Mouse (Mus musculus) layer of hippocampus, adult 9-11 months (tissue): ENCODE measurements around the gene Haus6.
"Not testable (repeated sequence)": the region's sequence is repeated elsewhere in the genome, so short reads cannot be mapped to it uniquely, and the experiment has no call there.

Source experiments
- DNase-seq: peaks from one replicate; pipeline ENCODE4 v3.0.0; 2022

Gene Haus6

DNA sequence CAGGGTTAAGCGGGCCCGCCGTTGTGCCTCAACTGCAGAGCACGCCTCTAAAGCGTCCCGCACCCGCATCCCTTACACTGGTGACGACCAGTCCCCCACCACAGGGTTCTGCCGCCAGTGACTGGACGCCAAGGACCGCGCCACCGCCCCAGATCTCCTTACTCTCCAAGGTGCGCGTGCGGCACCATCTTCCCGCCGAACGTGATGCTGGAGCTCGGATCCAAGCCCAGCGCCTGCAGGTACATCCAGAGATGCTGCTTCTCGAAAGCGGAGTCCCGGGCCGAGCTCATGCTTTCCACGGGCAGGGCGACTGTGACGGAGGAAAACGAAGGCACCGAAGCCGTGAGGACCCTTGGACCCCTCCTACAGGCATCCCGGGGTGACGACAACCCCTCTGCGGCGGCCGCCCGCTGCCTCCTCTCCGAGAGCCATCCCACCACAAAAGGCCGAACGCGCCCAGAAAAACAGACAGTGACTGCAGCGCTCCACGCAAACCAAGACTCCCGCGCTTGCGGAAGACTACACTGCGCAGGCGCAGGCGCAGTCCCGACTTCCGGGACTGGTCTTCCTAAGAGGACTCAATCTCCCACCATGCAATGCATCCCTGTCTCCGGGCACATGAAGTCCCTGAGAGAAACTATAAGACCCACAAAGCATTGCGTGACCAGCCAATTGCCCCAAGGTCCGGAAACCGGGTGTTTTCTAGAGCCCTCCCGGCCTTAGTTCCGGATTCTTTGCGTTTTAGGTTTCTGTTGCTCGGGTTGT is at the start of gene Haus6:
Haus6 (minus strand) TSS at position 532 of the 765 bp plus-strand sequence.
- peak; percentile 97 for DNase-seq

GRCm38 (mm10) chr4:86657176-86657575 is 45.3 kb upstream of the Haus6 start:
- no peak for DNase-seq

- not testable (repeated sequence) for DNase-seq
Observed at GRCm38 (mm10) chr4:86656410-86656809, 44.6 kb upstream of the Haus6 start.

DNA sequence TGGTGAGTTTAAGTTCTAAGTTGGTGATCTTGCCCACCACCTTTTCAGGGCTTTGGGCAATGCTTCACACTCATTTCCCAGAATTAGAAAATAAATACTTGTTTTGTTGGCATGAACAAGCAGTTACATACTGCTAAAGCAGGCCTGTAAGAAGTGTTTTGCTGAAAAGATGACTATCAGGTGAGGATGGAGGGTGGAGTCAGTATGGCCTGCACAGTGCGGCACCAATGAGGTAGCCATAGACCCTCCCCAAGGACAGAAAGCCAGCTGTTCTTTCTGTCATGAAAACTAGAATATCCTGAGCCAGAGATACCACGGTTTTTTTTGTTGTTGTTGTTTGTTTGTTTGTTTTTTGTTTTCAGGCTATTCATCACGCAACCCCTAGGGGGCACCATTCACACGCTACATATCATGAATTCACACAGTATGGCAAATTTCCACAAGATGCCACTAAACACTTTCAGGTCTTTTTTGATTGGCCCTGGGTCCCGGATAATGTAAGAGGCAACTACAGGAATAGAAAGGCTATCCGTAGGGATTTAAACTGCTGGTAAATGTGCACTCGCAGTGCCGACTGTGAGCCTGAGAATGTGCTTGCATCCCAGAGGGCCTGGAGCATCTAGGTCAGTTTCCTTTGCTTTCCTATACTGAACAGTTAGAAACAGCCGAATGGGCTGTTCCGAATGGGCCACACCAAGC is 40.0 kb upstream of the Haus6 start:
- no peak for DNase-seq

GRCm38 (mm10) chr4:86648394-86648793 is 36.5 kb upstream of the Haus6 start:
- not testable (repeated sequence) for DNase-seq

GRCm38 (mm10) chr4:86637561-86637960 is 25.7 kb upstream of the Haus6 start:
- DNase-seq: not testable (repeated sequence)

GRCm38 (mm10) chr4:86634873-86635272 is 23.0 kb upstream of the Haus6 start:
- not testable (repeated sequence) for DNase-seq

- not testable (repeated sequence) for DNase-seq
Observed at GRCm38 (mm10) chr4:86634312-86634711, 22.5 kb upstream of the Haus6 start.

- DNase-seq: not testable (repeated sequence)
Observed at GRCm38 (mm10) chr4:86632556-86632955, 20.7 kb upstream of the Haus6 start.

GRCm38 (mm10) chr4:86631831-86632230 is 20.0 kb upstream of the Haus6 start:
- DNase-seq: no peak

GRCm38 (mm10) chr4:86626496-86626895 is 14.6 kb upstream of the Haus6 start:
- DNase-seq: not testable (repeated sequence)

DNA sequence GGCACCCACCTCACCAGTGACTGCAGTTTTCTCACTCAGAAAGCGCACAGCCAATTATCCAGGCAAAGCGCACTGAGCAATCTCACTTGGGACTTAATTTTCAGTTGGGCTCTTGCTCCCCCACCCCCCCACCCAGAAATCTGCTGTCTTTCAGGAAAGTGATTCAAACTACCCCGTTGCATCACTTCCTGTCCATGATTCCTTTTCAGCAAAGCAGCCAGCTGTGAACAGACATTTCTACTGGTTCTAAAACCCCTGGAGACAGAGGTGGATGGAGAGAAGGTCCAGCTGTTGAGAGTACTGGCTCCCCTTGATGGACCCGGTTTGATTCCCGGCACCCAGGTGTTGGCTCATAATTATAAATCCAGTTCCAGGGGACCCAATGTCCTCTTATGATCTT is 13.6 kb upstream of the Haus6 start:
- no peak for DNase-seq

- DNase-seq: not testable (repeated sequence)
Observed at GRCm38 (mm10) chr4:86622532-86622931, 10.7 kb upstream of the Haus6 start.

DNA sequence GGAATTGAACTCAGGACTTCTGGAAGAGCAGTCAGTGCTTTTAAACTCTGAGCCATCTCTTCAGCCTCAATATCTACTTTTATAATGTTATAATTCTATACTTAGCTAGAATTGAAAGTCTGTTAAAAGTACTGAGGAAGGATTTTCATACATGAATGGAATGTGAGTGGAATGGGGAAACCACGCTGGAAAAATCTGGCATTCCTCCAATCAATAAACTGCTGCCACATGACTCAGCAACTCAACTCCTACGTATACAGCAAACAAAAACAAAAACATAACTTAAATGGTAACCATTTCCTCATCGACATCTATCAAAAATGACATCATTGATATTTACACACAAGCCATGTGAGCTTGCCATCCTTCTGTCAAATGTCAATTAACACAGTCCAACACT is 10.3 kb upstream of the Haus6 start:
- DNase-seq: no peak

- no peak for DNase-seq
Observed at GRCm38 (mm10) chr4:86620506-86620905, 8.7 kb upstream of the Haus6 start.

- DNase-seq: no peak
Observed at GRCm38 (mm10) chr4:86612289-86612620, 400 bp upstream of the Haus6 start.

GRCm38 (mm10) chr4:86591304-86591703 is 20.6 kb downstream of the Haus6 start:
- no peak for DNase-seq

- DNase-seq: no peak
Observed at GRCm38 (mm10) chr4:86588236-86588635, 23.6 kb downstream of the Haus6 start.

DNA sequence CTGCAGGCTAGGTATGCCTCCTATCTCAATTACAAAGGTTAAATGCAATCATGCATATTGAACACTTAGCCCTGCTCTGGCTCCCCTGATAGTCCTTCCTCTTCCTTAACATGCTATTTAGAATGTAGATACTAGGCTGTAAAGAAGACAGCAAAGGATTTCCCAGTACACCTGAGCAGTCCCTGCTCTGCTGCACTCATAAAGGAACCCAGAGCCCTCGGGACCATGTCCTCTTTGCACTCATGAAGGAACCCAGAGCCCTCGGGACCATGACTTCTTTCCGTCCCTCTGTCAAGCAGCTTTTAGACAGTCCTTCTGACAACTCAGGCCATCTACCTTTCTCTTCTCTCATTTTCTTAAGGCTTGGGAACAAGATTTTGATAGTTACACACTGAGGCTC is 31.3 kb downstream of the Haus6 start:
- DNase-seq: no peak

DNA sequence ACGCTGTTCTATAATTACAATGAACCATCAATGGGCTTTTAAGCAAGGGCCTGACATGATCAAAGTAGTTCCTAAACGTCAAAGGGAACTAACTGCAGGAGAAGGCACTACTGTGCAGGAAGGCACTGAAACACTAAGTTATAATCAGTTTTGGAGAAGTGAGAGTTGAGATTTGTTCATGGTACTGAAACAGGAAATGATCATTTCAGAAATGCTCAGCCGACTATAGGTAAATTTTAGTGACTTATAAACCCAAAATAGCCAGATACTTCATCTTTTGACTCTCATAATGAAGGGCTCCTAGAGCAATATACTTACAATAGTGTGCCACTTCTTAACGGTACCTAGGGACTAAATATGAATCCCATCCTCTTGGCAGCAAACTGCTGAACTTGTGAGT is 31.8 kb downstream of the Haus6 start:
- DNase-seq: no peak

GRCm38 (mm10) chr4:86576630-86577225 is 35.1 kb downstream of the Haus6 start:
- DNase-seq: no peak

DNA sequence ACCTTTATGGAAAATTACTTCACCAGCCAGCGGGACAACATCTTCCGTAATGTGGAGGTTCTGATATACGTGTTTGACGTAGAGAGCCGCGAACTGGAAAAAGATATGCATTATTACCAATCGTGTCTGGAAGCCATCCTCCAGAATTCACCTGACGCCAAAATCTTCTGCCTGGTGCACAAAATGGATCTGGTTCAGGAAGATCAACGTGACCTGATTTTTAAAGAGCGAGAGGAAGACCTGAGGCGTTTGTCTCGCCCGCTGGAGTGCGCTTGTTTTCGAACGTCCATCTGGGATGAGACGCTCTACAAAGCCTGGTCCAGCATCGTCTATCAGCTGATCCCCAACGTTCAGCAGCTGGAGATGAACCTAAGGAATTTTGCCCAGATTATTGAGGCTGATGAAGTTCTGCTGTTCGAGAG is 35.7 kb downstream of the Haus6 start:
- peak; percentile 11 for DNase-seq

DNA sequence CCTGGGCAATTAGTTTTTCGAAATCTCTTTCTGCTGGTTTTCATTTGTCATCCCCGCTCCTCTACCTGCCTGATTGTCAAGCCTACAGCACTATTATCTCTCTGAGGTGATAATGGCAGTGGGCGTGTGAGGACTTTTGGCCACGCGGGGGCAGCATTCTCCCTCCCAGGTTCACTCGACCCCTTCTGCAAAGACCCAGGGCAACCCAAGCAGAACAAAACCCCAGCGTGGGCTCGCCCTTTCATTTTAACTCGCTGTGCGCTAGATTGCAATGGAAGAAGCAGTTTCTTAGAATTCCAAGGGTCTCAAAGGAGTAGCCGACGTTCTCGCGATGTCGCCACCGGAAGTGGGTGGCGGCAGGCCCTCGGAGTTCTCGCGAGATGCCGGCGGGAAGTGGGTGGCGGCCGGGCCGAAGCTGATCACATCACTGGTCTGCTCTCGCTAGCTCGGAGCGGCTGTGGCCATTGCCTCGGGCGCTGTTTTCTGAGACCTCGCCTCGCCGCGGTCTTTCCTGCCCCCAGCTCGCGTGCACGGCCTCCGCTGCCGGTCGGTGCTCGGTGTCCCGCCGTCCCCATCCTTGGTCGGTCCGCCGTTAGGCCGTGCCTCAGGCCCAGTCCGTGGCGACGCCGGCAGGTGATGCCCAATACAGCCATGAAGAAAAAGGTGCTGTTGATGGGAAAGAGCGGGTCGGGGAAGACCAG is 36.4 kb downstream of the Haus6 start, which contains the start of gene Rraga:
Rraga (plus strand) TSS at position 386 of the 701 bp plus-strand sequence.
- DNase-seq: peak; percentile 94
